Mouse (Mus musculus) embryo, embryonic 11.5 days (tissue): ENCODE measurements around the gene Ranbp3.

ENCODE experiments used
- DNase-seq: peaks from one replicate; pipeline ENCODE4 v3.0.0-alpha.2; 2012; ENCODE audit warnings: low read depth, low spot score

Gene Ranbp3

DNA sequence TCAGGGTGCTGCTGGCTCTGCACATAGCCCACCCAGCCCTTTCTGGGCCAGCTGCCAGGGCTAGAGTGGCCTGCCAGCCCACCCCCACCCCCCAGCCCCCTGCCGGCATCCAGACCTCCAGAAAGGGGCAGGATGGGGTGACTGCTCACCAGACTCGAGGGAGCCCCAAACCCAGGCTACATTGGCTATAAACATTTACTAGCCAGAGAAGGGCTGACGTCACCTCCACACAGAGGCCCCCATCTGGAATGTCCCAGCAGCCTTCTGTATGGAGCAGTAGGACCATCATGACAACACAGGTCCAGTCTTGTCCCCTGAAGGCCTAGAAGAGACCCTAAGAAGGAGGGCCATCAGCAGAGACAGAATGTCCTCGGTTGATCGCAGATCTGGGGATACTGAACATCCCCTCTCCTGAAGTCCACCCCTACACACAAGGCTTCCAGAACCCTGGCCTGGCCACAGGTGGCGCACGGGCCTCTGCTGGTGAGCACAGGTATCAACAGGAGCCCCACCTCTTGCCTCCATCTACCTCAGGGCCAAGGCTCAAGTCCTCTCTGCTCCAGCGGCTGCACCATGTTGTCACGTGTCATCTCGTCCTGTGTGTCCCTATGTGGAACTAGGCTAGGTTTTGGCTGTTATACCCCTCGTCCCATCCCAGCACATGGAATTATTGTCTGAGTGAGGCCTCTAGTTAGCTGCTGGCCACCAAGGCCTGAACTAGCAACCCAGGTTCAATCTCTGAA, 50.5 kb downstream of the Ranbp3 start:
- no peak for DNase-seq

- no peak for DNase-seq
Measured at GRCm38 (mm10) chr17:56727029-56727649, 54.0 kb downstream of the Ranbp3 start.

- DNase-seq = peak; percentile 40
Measured at GRCm38 (mm10) chr17:56727659-56728058, 54.6 kb downstream of the Ranbp3 start.

- no peak for DNase-seq
Measured at GRCm38 (mm10) chr17:56728117-56728516, 55.0 kb downstream of the Ranbp3 start.

- DNase-seq = no peak
Measured at GRCm38 (mm10) chr17:56729151-56729550, 56.1 kb downstream of the Ranbp3 start.

DNA sequence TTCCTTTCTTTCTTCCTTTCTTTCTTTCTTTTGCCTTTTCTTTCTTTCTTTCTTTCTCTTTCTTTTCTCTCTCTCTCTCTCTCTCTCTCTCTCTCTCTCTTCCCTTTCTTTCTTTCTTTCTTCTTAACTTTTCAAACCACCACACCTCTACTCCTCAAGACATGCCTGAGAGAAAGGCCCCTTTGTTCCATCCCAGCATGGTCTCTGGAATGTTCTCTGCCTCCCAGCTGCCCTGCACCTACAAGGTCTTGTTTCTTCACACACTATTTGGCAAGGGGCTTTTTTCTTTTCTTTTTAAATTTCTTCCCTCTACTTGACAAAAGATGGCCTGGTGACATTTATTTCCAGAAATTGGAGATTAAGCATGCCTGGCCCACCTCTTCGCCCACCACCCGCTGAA, 56.6 kb downstream of the Ranbp3 start:
- no peak for DNase-seq

DNA sequence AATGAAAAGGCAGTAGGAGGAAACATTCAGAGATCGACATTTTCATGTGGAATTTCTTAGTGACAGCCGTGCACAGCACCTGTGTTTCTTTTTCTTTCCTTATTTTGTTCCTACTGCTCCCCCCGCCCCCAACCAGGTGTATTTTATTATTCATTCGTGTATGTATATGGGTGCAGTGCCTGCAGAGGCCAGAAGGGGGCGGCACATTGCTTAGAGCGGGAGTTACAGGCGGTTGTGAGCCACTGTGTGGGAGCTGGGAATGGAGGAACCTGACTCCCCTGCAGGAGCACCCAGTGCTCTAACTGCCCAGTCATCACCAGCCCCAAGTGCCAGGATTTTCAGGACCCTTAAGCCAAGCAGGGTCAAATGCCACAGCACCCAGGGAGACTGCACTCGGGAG, 63.4 kb downstream of the Ranbp3 start:
- no peak for DNase-seq

GRCm38 (mm10) chr17:56738221-56738620, 65.1 kb downstream of the Ranbp3 start:
- no peak for DNase-seq

- DNase-seq = no peak
Measured at GRCm38 (mm10) chr17:56740118-56740787, 67.2 kb downstream of the Ranbp3 start.

DNA sequence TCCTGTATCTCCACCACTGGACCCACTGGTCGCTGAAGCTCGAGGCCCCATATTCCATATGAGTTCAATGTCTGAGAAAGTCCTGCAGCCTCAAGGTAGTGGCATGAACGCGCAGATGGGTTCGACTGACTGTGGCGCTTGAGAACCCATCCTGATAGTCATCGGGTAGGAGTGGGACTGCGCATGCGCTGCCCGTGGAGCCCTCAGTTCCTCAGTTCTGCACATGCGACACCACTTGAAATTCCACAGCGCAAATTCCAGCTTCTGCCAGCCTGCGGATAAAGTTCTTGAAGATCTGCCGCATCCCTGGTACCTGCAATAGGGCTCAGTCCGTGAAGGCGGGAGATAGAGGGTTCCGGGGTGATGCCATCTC, 67.7 kb downstream of the Ranbp3 start:
- no peak for DNase-seq

GRCm38 (mm10) chr17:56744173-56744572, 71.1 kb downstream of the Ranbp3 start:
- no peak for DNase-seq

GRCm38 (mm10) chr17:56751404-56752072, 78.4 kb downstream of the Ranbp3 start:
- no peak for DNase-seq

GRCm38 (mm10) chr17:56753452-56753851, 80.4 kb downstream of the Ranbp3 start:
- no peak for DNase-seq

GRCm38 (mm10) chr17:56754271-56755185, 81.4 kb downstream of the Ranbp3 start:
- no peak for DNase-seq

DNA sequence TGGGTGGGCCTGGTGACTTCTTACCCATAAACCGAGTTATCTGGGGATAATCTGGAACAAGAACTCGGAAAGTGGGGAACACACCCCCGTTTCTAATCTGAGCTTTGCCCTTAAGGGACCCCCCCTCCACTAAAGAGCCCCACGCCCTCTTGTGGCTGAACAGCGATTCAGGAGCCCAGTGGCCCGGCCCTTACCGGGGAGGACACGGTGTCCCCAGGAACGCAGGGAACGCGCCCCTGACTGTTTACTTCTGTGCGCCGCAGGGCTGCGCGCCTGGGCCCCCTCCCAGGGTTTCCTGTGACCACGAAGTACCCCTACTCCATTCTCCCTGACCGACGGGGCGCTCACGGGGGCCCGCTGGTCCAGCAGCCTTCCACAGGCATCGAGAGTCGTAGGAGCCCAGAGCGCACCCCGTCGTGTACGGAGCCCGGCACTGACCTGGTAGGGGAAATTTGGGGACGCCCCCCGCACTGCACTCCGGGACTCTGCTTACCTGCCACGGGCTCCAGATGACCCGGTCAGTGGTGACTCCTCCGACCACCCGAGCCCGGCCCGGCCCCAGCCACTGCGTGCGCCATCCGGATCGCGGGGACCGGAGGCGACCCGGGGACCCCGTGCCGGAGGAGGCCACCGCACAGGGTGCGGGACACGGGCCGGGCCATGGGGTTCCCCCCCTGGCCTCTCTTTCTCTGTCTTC, 83.8 kb downstream of the Ranbp3 start:
- DNase-seq = no peak

DNA sequence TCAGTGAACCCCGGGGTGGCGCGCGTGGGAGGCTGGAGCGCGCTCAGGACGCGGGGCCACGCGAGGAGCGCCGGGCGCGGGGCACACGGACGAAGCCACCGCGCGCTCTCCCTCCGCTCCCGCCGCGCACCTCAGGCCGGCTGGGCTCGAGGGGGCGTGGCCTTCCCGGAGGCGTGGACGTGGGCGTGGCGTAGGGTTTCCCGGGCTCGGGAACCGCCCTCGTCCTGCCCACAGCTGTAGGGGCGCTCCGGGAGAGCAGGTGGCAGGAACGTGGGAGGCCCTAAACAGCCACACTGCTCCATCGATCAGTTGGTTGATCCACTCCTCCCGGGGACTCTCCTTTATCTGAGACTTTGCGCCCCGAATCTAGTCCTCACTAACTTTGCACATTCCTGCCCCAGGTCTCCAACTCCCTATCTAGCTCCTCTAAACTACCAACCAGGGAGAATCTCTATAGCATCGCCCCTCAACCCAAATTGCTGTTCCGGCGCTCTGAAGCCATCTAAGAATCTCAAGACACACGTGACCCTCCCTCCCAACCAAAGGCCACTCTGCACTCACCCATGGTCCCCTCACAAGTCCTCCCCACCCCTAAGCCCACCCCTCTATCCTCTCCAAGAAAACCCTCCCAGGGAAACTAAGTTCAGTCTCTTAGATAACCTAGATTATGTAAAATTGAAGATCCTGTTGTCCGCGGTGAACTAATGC, 84.5 kb downstream of the Ranbp3 start, which contains the start of gene Nrtn:
Gene Nrtn, minus strand, starts transcription at position 115 of the 708 bp plus-strand sequence.
- no peak for DNase-seq

- no peak for DNase-seq
Measured at GRCm38 (mm10) chr17:56758132-56758531, 85.0 kb downstream of the Ranbp3 start.

DNA sequence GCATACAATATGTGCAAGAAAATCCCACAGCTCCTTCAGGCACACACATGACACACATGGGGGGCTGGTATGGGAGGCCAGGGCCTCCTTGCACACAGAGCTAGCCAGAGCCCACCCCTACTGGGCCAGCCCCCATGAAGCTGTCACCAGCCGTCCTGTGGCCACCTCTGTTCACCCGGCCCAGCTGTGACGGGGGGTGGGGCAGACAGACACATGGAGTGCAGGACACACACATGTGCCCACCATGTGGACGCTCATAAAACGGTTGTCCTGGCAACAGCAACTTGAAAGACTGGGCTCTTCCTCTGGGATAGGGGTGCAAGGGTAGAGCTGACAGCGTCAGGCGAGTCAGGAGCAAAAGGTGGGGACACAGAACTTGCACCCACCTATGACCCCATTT, 86.2 kb downstream of the Ranbp3 start:
- DNase-seq = no peak

DNA sequence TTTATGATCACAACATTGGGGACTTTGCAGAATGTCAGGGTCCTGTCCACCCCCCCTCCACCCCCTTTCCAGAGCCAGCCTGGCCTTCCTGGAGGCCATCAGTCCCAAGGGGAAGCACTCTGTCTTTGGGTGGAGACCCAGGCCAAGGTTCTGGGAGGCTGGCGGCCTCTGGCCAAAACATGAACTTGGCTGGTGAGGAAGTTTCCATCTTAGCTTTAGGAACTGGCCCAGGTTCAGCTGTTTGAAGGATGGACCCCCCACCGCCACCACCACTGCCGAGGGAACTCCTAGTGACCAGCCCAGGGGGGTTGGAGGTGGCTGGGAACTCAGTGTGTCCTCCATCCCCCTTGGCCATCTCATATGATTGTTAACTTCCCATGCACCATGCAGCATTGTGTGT, 88.0 kb downstream of the Ranbp3 start:
- no peak for DNase-seq
